Mouse (Mus musculus) liver, embryonic 11.5 days (tissue): ENCODE measurements around the gene Amz2. TPM values are rescaled to one million over a fixed set of nuclear protein-coding genes. Genes with fewer than 3 reads are reported as not detected.

Experiments used
- ATAC-seq: fragments of 200-750 bp; cut with Nextera tagmentation; replicated peaks from 2 replicates; pipeline ENCODE4 v1.8.0; 2017; ENCODE audit warnings: moderate number of reproducible peaks, mild to moderate bottlenecking, moderate TSS enrichment, moderate library complexity; ENCODE audit not compliant: low FRiP score
- DNase-seq: peaks from one replicate; pipeline ENCODE4 v3.0.0-alpha.2; 2017; ENCODE audit warnings: low spot score
- H3K27ac ChIP-seq: fragments of 300-500 bp; sonication (generic); 2 replicates; pipeline ENCODE4 v1.5.1; 2014; ENCODE audit warnings: mild to moderate bottlenecking, low read depth, low read length, control low read depth
- H3K27me3 ChIP-seq: fragments of 300-500 bp; sonication (generic); replicated peaks from 2 replicates; pipeline ENCODE4 v1.6.1; 2014; ENCODE audit warnings: low read length, mixed read lengths; ENCODE audit not compliant: control insufficient read depth, insufficient read depth
- H3K36me3 ChIP-seq: fragments of 300-500 bp; sonication (generic); 2 replicates; pipeline ENCODE4 v1.6.1; 2014; ENCODE audit warnings: mild to moderate bottlenecking, low read length, moderate library complexity, mixed read lengths; ENCODE audit not compliant: control insufficient read depth, insufficient read depth
- H3K4me1 ChIP-seq: fragments of 300-500 bp; sonication (generic); replicated peaks from 2 replicates; pipeline ENCODE4 v1.6.1; 2014; ENCODE audit warnings: low read length, mixed read lengths; ENCODE audit not compliant: control insufficient read depth, insufficient read depth
- H3K4me2 ChIP-seq: fragments of 300-500 bp; sonication (generic); 2 replicates; pipeline ENCODE4 v1.6.1; 2014; ENCODE audit warnings: mild to moderate bottlenecking, control low read depth, moderate library complexity
- H3K4me3 ChIP-seq: fragments of 300-500 bp; sonication (generic); 2 replicates; pipeline ENCODE4 v1.5.1; 2014; ENCODE audit warnings: low read depth, low read length, control low read depth
- H3K9ac ChIP-seq: fragments of 300-500 bp; sonication (generic); 2 replicates; pipeline ENCODE4 v1.6.1; 2014; ENCODE audit warnings: low read depth, low read length, control low read depth
- H3K9me3 ChIP-seq: fragments of 300-500 bp; sonication (generic); 2 replicates; pipeline ENCODE4 v1.6.1; 2016; ENCODE audit warnings: low read length, inconsistent platforms, mixed read lengths; ENCODE audit not compliant: control insufficient read depth
- WGBS: fragments of 180-500 bp; shearing (Covaris S2); extraction: QIAGEN DNeasy Blood & Tissue Kit; methylation state at CpG from one replicate; pipeline ENCODE4 v1.1.7; 2014; 5-methylcytosine and 5-hydroxymethylcytosine counted together
- polyA plus RNA-seq: library from polyadenylated mRNA; unstranded; fragments of >200 nt; fragmentation: Nextera tagmentation; extraction: Ambion mirVana; gene quantifications from 2 replicates; pipeline ENCODE4 v1.2.1, GENCODE M21; 2014

Amz2 gene
- polyA plus RNA-seq = 33.7 and 35.5 TPM in 2 replicates

GRCm38 (mm10) chr11:109425392-109426271 is at the start of gene Amz2:
Amz2 (plus strand) TSS chr11:109425946.
- peaks cover 9% of the 10 kb centered on the region; the same call in 1 of the 2 replicates for H3K4me1 ChIP-seq
- no peaks in the 10 kb centered on the region for H3K27me3 ChIP-seq
- ATAC-seq = peak; percentile 95
- peaks cover 5% of the 10 kb centered on the region for H3K36me3 ChIP-seq
- H3K9ac ChIP-seq = peak within 1 kb of the TSS; percentile 74
- H3K9me3 ChIP-seq = no peaks in the 10 kb centered on the region; the same call in 1 of the 2 replicates
- H3K4me3 ChIP-seq = peak within 1 kb of the TSS; percentile 64
- peak within 1 kb of the TSS; percentile 67 for H3K4me2 ChIP-seq
- WGBS = under 1% methylated on average over 65 of the region's 65 CpGs
- peak within 1 kb of the TSS; percentile 76 for H3K27ac ChIP-seq
- DNase-seq = peak; percentile 100

DNA sequence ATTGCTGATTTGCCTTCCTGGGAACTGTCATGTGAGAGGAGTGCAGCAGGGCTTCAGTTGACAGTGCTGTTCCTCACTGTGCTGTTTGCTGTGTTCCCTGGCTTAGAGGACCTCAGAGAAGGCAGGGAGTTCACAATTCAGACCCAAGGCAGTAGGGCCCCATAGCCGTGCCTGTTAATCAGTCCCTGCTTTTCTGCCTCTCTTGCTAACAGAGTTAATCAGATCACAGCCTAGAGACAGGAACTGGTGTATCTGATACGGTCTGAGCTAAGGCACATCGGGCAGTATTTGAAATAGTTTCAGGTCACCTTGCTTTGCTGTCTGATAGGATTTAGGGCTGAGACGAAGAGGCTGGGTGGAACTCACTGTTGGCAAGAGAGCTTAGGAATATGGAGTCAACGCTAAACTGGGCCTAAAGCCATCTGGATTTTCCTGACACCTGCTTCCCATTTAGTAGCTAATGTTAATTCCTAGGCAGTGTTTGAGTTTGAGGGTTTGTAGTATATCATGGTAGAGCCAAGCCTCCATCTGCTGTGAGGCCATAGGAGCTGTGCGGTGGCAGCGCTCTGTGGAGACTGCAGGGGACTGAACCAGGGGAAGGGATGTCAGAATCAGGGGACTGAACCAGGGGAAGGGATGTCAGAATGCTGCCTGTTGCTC is 49.1 kb upstream of the Amz2 start:
- ATAC-seq (peak; percentile 89), DNase-seq (no peak)
- Histone ChIP-seq H3K27me3 (no peaks in the 10 kb centered on the region), H3K36me3 (no peaks in the 10 kb centered on the region; the same call in 1 of the 2 replicates), H3K4me3 (0 out of 2 replicates have a peak overlapping the region, but pooled peaks have one; percentile 15), H3K27ac (peak overlapping the region; percentile 64), H3K9ac (peak overlapping the region; percentile 20; the same call in 1 of the 2 replicates), H3K9me3 (no peaks in the 10 kb centered on the region), H3K4me1 (peaks cover 41% of the 10 kb centered on the region), H3K4me2 (peak overlapping the region; percentile 51)
- WGBS = 47% methylated on average over 7 of the region's 7 CpGs

DNA sequence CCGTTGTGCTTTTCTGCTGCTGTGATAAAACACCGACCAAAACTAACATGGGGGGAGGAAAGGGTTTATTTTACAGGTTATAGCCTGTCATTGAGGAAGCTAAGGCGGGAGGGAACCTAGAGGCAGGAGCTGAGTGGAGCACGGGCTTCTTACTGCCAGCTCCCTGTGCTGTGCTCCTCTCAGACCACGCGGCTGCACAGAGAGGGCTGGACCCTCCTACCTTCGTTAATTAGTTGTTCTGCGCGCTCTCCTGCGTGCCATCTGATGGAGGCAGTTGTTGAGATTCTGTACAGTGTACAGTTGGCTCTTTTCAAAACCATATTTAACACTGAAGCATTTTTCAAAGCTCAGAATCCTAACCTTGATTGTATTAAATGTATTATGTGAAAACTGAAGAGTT is 48.3 kb upstream of the Amz2 start:
- no peaks in the 10 kb centered on the region; the same call in 1 of the 2 replicates for H3K36me3 ChIP-seq
- ATAC-seq (no peak), DNase-seq (no peak)
- H3K27me3 ChIP-seq = no peaks in the 10 kb centered on the region
- 57% methylated on average over 10 of the region's 10 CpGs for whole genome bisulfite sequencing
- H3K27ac ChIP-seq = no peak overlapping the region
- no peaks in the 10 kb centered on the region for H3K9me3 ChIP-seq
- peak overlapping the region; percentile 29; the same call in 1 of the 2 replicates for H3K4me2 ChIP-seq
- H3K4me1 ChIP-seq = peaks cover 44% of the 10 kb centered on the region
- H3K9ac ChIP-seq = no peak overlapping the region
- H3K4me3 ChIP-seq = no peak overlapping the region

DNA sequence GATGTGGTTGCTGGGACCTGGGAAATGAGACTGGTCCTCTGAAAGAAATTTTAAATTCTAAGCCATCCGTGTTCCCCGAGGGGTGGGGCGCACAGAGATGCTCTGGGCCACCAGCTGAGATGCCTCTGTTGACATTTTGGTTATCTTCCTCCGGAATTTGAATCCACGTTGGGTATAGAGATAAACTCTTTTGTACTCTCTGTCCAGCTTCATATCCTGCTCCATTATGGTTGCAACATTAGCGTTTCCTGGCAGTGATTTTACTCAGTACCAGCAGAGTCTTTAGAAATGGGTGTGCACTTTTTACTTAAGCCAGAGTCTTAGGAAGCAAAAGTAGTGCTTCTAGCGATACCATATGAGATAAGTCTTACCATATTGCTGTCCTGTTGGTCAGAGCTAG is 47.7 kb upstream of the Amz2 start:
- no peak for DNase-seq
- Histone ChIP-seq H3K4me2 (no peak overlapping the region), H3K9me3 (no peaks in the 10 kb centered on the region), H3K9ac (no peak overlapping the region), H3K36me3 (no peaks in the 10 kb centered on the region; the same call in 1 of the 2 replicates), H3K27ac (no peak overlapping the region), H3K4me1 (peaks cover 44% of the 10 kb centered on the region), H3K27me3 (no peaks in the 10 kb centered on the region), H3K4me3 (no peak overlapping the region)
- WGBS = 55% methylated on average over 7 of the region's 7 CpGs
- no peak for ATAC-seq

DNA sequence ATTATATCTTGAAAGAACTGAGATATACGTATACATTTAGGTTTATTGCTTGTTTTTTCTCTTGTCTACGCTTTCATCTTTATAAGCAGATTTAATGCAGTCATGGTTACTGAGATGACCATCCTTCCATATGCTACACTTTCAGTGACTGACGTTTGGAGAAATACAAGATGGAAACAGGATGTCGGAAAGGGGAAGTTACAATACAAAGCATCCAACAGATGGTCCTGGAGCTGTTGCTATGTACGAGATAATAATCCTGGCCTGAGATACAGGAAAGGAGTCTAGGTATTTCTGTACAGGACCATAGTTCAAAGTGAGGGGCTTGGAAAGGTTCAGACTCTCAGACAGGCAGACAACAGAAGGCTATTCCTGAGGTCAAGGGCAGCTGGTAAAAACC is 45.1 kb upstream of the Amz2 start:
- no peak for ATAC-seq
- 62% methylated on average over 5 of the region's 5 CpGs for WGBS

GRCm38 (mm10) chr11:109385296-109385695 is 40.5 kb upstream of the Amz2 start:
- no peak for DNase-seq
- WGBS = 93% methylated on average over 8 of the region's 8 CpGs
- ATAC-seq = no peak

More for the DNA sequence above, 45.1 kb upstream of the Amz2 start:
- H3K9ac ChIP-seq = no peak overlapping the region
- peaks cover 35% of the 10 kb centered on the region for H3K4me1 ChIP-seq
- no peaks in the 10 kb centered on the region for H3K27me3 ChIP-seq
- H3K27ac ChIP-seq = no peak overlapping the region
- DNase-seq = no peak
- no peaks in the 10 kb centered on the region for H3K36me3 ChIP-seq
- no peak overlapping the region for H3K4me3 ChIP-seq
- H3K4me2 ChIP-seq = no peak overlapping the region
- no peaks in the 10 kb centered on the region for H3K9me3 ChIP-seq

GRCm38 (mm10) chr11:109389046-109389445 is 36.7 kb upstream of the Amz2 start:
- WGBS = 93% methylated on average over 5 of the region's 5 CpGs
- Histone ChIP-seq H3K4me1 (peaks cover 9% of the 10 kb centered on the region), H3K4me3 (no peak overlapping the region), H3K4me2 (no peak overlapping the region), H3K9ac (no peak overlapping the region), H3K36me3 (peaks cover 4% of the 10 kb centered on the region; the same call in 1 of the 2 replicates), H3K27me3 (no peaks in the 10 kb centered on the region), H3K27ac (no peak overlapping the region), H3K9me3 (no peaks in the 10 kb centered on the region)
- ATAC-seq = no peak
- DNase-seq = no peak

More at GRCm38 (mm10) chr11:109385296-109385695, 40.5 kb upstream of the Amz2 start:
- H3K4me1 ChIP-seq = peaks cover 13% of the 10 kb centered on the region
- no peak overlapping the region for H3K4me3 ChIP-seq
- H3K27ac ChIP-seq = no peak overlapping the region
- no peaks in the 10 kb centered on the region for H3K27me3 ChIP-seq
- no peaks in the 10 kb centered on the region for H3K36me3 ChIP-seq
- H3K9ac ChIP-seq = no peak overlapping the region
- H3K4me2 ChIP-seq = no peak overlapping the region
- H3K9me3 ChIP-seq = no peaks in the 10 kb centered on the region

- Histone ChIP-seq H3K4me3 (no peak overlapping the region), H3K4me2 (no peak overlapping the region), H3K9me3 (no peaks in the 10 kb centered on the region), H3K27ac (no peak overlapping the region), H3K27me3 (no peaks in the 10 kb centered on the region), H3K4me1 (peaks cover 9% of the 10 kb centered on the region), H3K36me3 (peaks cover 4% of the 10 kb centered on the region), H3K9ac (no peak overlapping the region)
- no peak for DNase-seq
- WGBS = 90% methylated on average over 7 of the region's 7 CpGs
- ATAC-seq = no peak
These were observed 34.5 kb upstream of the Amz2 start for GRCm38 (mm10) chr11:109391200-109391599.
